Mouse (Mus musculus) lung, embryonic 15.5 days (tissue): ENCODE measurements around the gene Palld. TPM values are rescaled to one million over a fixed set of nuclear protein-coding genes. Genes with fewer than 3 reads are reported as not detected.

ENCODE experiments used
- ATAC-seq: fragments of 200-750 bp; cut with Nextera tagmentation; 2 replicates; pipeline ENCODE4 v1.8.0; 2017; ENCODE audit warnings: moderate number of reproducible peaks, borderline replicate concordance; ENCODE audit not compliant: low FRiP score, low TSS enrichment; ENCODE audit errors: extremely low read depth
- H3K27ac ChIP-seq: fragments of 300-500 bp; sonication (generic); 2 replicates; pipeline ENCODE4 v1.5.1; 2015; ENCODE audit warnings: moderate library complexity, mild to moderate bottlenecking, inconsistent platforms
- H3K27me3 ChIP-seq: fragments of 300-500 bp; sonication (generic); 2 replicates; pipeline ENCODE4 v1.6.1; 2015; ENCODE audit warnings: inconsistent platforms
- H3K36me3 ChIP-seq: fragments of 300-500 bp; sonication (generic); 2 replicates; pipeline ENCODE4 v1.6.1; 2015; ENCODE audit warnings: inconsistent platforms
- H3K4me1 ChIP-seq: fragments of 300-500 bp; sonication (generic); 2 replicates; pipeline ENCODE4 v1.6.1; 2015; ENCODE audit warnings: inconsistent platforms
- H3K4me2 ChIP-seq: fragments of 300-500 bp; sonication (generic); 2 replicates; pipeline ENCODE4 v1.6.1; 2015; ENCODE audit warnings: inconsistent platforms, mild to moderate bottlenecking, moderate library complexity
- H3K4me3 ChIP-seq: fragments of 300-500 bp; sonication (generic); 2 replicates; pipeline ENCODE4 v1.5.1; 2015; ENCODE audit warnings: mild to moderate bottlenecking, inconsistent platforms
- H3K9ac ChIP-seq: fragments of 300-500 bp; sonication (generic); 2 replicates; pipeline ENCODE4 v1.6.1; 2015; ENCODE audit warnings: inconsistent platforms
- H3K9me3 ChIP-seq: fragments of 300-500 bp; sonication (generic); 2 replicates; pipeline ENCODE4 v1.6.1; 2016; ENCODE audit warnings: inconsistent platforms
- WGBS: fragments of 180-500 bp; shearing (Covaris S2); methylation state at CpG from one replicate; pipeline ENCODE4 v1.1.7; 2015; 5-methylcytosine and 5-hydroxymethylcytosine counted together
- polyA plus RNA-seq: library from polyadenylated mRNA; unstranded; fragments of >200 nt; fragmentation: Nextera tagmentation; extraction: Ambion mirVana; gene quantifications from 2 replicates; pipeline ENCODE4 v1.2.1, GENCODE M21; 2015

Palld gene
- polyA plus RNA-seq, 1 experiment from 2014 or later: 96.5 TPM

GRCm38 (mm10) chr8:61637736-61638135 lies 264.8 kb downstream of the Palld start:
- Histone ChIP-seq H3K4me3 (no peak overlapping the region), H3K27ac (no peak overlapping the region), H3K4me2 (no peak overlapping the region), H3K4me1 (peaks cover 26% of the 10 kb centered on the region), H3K36me3 (no peaks in the 10 kb centered on the region), H3K27me3 (no peaks in the 10 kb centered on the region), H3K9me3 (no peaks in the 10 kb centered on the region), H3K9ac (no peak overlapping the region)
- ATAC-seq: no peak
- 66% methylated on average over 4 of the region's 4 CpGs for WGBS

GRCm38 (mm10) chr8:61634811-61635210 lies 267.7 kb downstream of the Palld start:
- Histone ChIP-seq H3K27me3 (no peaks in the 10 kb centered on the region), H3K4me1 (peaks cover 8% of the 10 kb centered on the region; the same call in 1 of the 2 replicates), H3K4me2 (no peak overlapping the region), H3K27ac (no peak overlapping the region), H3K9ac (no peak overlapping the region), H3K9me3 (no peaks in the 10 kb centered on the region), H3K4me3 (no peak overlapping the region), H3K36me3 (no peaks in the 10 kb centered on the region)
- ATAC-seq: no peak
- WGBS: 86% methylated on average over 1 of the region's 1 CpGs

- no peaks in the 10 kb centered on the region for H3K9me3 ChIP-seq
- no peak overlapping the region for H3K4me2 ChIP-seq
- no peak overlapping the region for H3K4me3 ChIP-seq
- no peak overlapping the region for H3K9ac ChIP-seq
- no peaks in the 10 kb centered on the region for H3K27me3 ChIP-seq
- no peak for ATAC-seq
- 56% methylated on average over 2 of the region's 2 CpGs for WGBS
- no peaks in the 10 kb centered on the region for H3K4me1 ChIP-seq
- no peaks in the 10 kb centered on the region for H3K36me3 ChIP-seq
- no peak overlapping the region for H3K27ac ChIP-seq
These were observed 270.2 kb downstream of the Palld start for GRCm38 (mm10) chr8:61632331-61632730.

GRCm38 (mm10) chr8:61629631-61629968 lies 272.9 kb downstream of the Palld start:
- Histone ChIP-seq H3K4me1 (peaks cover 6% of the 10 kb centered on the region; the same call in 1 of the 2 replicates), H3K36me3 (no peaks in the 10 kb centered on the region), H3K27me3 (no peaks in the 10 kb centered on the region), H3K9ac (no peak overlapping the region), H3K4me2 (no peak overlapping the region), H3K27ac (no peak overlapping the region), H3K9me3 (no peaks in the 10 kb centered on the region), H3K4me3 (no peak overlapping the region)
- 78% methylated on average over 1 of the region's 1 CpGs for WGBS
- no peak for ATAC-seq

- no peak overlapping the region for H3K27ac ChIP-seq
- no peaks in the 10 kb centered on the region for H3K9me3 ChIP-seq
- H3K4me1 ChIP-seq: peaks cover 8% of the 10 kb centered on the region
These were observed 273.4 kb downstream of the Palld start for GRCm38 (mm10) chr8:61628938-61629630.

GRCm38 (mm10) chr8:61626246-61626952 lies 276.1 kb downstream of the Palld start:
- ATAC-seq: no peak
- Histone ChIP-seq H3K27me3 (no peaks in the 10 kb centered on the region), H3K9me3 (no peaks in the 10 kb centered on the region), H3K36me3 (no peaks in the 10 kb centered on the region), H3K4me1 (peaks cover 13% of the 10 kb centered on the region), H3K4me3 (no peak overlapping the region), H3K9ac (no peak overlapping the region), H3K27ac (no peak overlapping the region), H3K4me2 (no peak overlapping the region)
- 88% methylated on average over 8 of the region's 8 CpGs for WGBS

More at GRCm38 (mm10) chr8:61628938-61629630, 273.4 kb downstream of the Palld start:
- WGBS: 68% methylated on average over 3 of the region's 3 CpGs
- no peaks in the 10 kb centered on the region for H3K36me3 ChIP-seq
- no peaks in the 10 kb centered on the region for H3K27me3 ChIP-seq
- no peak overlapping the region for H3K4me3 ChIP-seq
- no peak overlapping the region for H3K9ac ChIP-seq
- ATAC-seq: no peak
- no peak overlapping the region for H3K4me2 ChIP-seq

GRCm38 (mm10) chr8:61625656-61626210 lies 276.8 kb downstream of the Palld start:
- Histone ChIP-seq H3K27ac (no peak overlapping the region), H3K27me3 (no peaks in the 10 kb centered on the region), H3K4me1 (peaks cover 13% of the 10 kb centered on the region), H3K9me3 (no peaks in the 10 kb centered on the region), H3K4me2 (no peak overlapping the region), H3K36me3 (no peaks in the 10 kb centered on the region), H3K9ac (no peak overlapping the region), H3K4me3 (no peak overlapping the region)
- ATAC-seq: no peak
- WGBS: 56% methylated on average over 8 of the region's 8 CpGs

- no peak overlapping the region for H3K4me3 ChIP-seq
- peak; percentile 13; the same call in 1 of the 2 replicates for ATAC-seq
- 45% methylated on average over 12 of the region's 12 CpGs for WGBS
- H3K4me1 ChIP-seq: peaks cover 13% of the 10 kb centered on the region
- H3K27me3 ChIP-seq: no peaks in the 10 kb centered on the region
- H3K9ac ChIP-seq: no peak overlapping the region
- H3K9me3 ChIP-seq: no peaks in the 10 kb centered on the region
- H3K27ac ChIP-seq: no peak overlapping the region
- H3K4me2 ChIP-seq: no peak overlapping the region
- H3K36me3 ChIP-seq: no peaks in the 10 kb centered on the region
These were observed 278.7 kb downstream of the Palld start for GRCm38 (mm10) chr8:61623485-61624417.

- WGBS: 77% methylated on average over 3 of the region's 3 CpGs
- Histone ChIP-seq H3K4me3 (no peak overlapping the region), H3K27me3 (no peaks in the 10 kb centered on the region), H3K27ac (no peak overlapping the region), H3K9ac (no peak overlapping the region), H3K9me3 (no peaks in the 10 kb centered on the region), H3K4me1 (peaks cover 13% of the 10 kb centered on the region), H3K4me2 (no peak overlapping the region), H3K36me3 (no peaks in the 10 kb centered on the region)
- no peak for ATAC-seq
These were observed 281.2 kb downstream of the Palld start for GRCm38 (mm10) chr8:61621300-61621699.

GRCm38 (mm10) chr8:61617651-61618050 lies 284.8 kb downstream of the Palld start:
- Histone ChIP-seq H3K9me3 (no peaks in the 10 kb centered on the region), H3K36me3 (no peaks in the 10 kb centered on the region), H3K27ac (no peak overlapping the region), H3K4me3 (no peak overlapping the region), H3K4me1 (no peaks in the 10 kb centered on the region), H3K9ac (no peak overlapping the region), H3K4me2 (no peak overlapping the region), H3K27me3 (no peaks in the 10 kb centered on the region)
- 70% methylated on average over 2 of the region's 2 CpGs for WGBS
- no peak for ATAC-seq

- no peak overlapping the region for H3K27ac ChIP-seq
- H3K9me3 ChIP-seq: no peaks in the 10 kb centered on the region
- no peak overlapping the region for H3K9ac ChIP-seq
- H3K4me1 ChIP-seq: no peaks in the 10 kb centered on the region
- ATAC-seq: no peak
- H3K27me3 ChIP-seq: no peaks in the 10 kb centered on the region
- 82% methylated on average over 3 of the region's 3 CpGs for WGBS
- H3K36me3 ChIP-seq: no peaks in the 10 kb centered on the region
- H3K4me2 ChIP-seq: no peak overlapping the region
- H3K4me3 ChIP-seq: no peak overlapping the region
These were observed 285.4 kb downstream of the Palld start for GRCm38 (mm10) chr8:61617049-61617448.
